Mouse (Mus musculus) erythroblast, adult 5-6 weeks (primary cell): ENCODE data around the gene Arhgef33. TPM values are rescaled to one million over a fixed set of nuclear protein-coding genes. Genes with fewer than 3 reads are reported as not detected.

ENCODE experiments used
- ATAC-seq: replicated peaks from 2 replicates; pipeline ENCODE4 v1.8.0; 2016; ENCODE audit warnings: moderate number of reproducible peaks, mild to moderate bottlenecking, moderate TSS enrichment, inconsistent platforms; ENCODE audit not compliant: poor library complexity, low FRiP score, severe bottlenecking
- total RNA-seq, 2 experiments: library from RNA; stranded (forward) in 1 of 2; stranded (reverse) in 1 of 2; fragments of 150-400 nt in 1 of 2; fragments of 200-764, 138-1000 nt in 1 of 2; gene quantifications; 2 replicates each; pipeline versions ENCODE4 v1.2.3 to v1.2.4; 2015 to 2017; ENCODE audit warnings: low replicate concordance in 2 of 2

Gene Arhgef33
- total RNA-seq, 2 experiments from 2014 or later: not detected

DNA sequence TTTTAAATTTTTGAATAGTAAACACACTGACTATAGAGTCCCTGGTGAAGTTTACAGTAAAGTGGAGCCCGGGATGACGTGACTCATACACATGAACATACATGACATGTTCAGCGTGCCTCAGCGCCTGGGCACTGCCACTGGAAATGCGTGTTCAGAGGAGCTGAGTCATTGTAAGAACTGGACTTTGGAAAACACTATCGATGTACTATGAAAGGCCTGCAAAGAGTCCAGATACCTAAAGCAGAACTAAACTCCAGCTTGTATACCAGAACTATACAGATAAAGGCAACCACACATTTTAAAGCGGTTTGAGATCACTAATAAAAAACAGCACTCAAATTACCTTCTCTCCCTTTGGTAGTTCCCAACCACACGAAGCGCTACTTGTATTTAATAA lies 124.8 kb downstream of the Arhgef33 start:
- ATAC-seq: no peak

DNA sequence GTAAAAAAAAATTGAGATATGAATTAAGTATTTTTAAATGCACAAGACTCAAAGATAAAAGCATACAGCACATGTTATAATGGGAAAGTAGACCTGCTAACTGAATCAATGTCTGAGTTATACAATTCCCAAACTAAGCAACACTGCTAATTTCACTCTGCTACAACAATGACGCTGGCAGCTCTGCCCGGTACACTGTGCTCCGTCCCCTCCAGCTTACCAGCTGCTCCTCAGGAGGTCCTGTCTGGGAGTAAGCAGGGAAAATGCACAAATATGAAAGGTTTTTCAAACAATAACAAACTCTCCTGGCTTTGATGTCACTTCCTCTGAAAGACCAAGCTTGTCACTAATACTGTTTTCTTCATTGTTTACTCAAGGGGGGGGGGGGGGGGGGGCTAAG lies 127.2 kb downstream of the Arhgef33 start:
- no peak for ATAC-seq

DNA sequence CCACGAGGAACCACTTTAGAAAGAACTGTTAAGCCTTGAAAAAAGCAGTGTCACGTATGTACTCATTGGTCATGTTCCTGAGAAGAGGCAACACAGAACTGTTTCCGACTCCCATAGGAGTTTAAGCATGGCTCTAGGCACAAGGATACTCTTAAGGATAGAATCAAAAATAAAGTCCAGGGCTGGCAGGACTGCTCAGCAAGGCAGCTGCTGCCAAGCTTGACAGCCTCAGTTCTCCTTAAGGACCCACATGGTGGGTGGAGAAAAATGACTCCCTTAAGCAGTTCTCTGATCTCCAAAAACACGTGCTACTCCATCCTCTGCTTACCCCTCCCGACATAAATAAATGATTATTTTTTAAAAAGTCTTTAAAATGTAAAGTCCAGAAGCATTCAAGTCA lies 128.5 kb downstream of the Arhgef33 start:
- ATAC-seq: no peak

DNA sequence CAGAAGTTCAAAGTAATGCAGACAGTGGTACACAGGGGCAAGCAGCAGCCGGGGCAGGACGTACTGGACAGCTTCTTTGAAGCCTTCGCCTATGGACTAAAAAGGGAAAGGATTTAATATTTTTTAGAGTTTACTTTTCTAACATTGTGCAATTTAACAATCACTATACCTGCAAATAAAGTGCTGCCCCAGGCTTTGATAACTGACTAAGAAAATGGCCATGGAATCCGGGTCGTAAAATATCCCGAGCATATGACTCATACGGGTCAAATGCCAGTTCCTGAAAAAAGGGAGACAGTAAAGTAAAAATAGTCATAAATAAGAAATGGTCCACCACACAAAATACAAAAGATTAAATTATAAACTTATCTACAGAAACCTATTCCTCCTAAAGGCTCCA lies 138.2 kb downstream of the Arhgef33 start:
- ATAC-seq: no peak

DNA sequence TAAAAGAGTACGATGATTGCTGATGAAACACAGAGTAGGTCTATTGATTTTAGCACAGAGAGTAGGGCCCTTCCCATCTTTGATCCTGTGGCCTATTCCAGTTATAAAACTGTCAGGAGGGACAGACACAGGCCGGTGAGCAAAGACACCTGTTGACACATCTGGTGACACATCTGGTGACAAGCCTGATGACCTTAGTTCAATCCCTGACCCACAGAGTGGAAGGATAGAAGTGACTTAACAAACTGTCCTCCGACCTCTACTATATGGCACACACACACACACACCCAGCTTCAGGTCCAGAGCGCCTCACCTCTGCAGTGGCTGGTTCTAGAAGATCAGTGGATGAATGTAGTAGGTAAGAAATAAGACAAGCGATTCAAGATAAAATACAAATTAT lies 139.3 kb downstream of the Arhgef33 start:
- no peak for ATAC-seq

Other genes with a start within 250 kb of the Arhgef33 start
- gene Hnrnpll, start 245.1 kb upstream of the Arhgef33 start, total RNA-seq (2015; ENCODE audit: low replicate concordance): 32.6 and 37.1 TPM in 2 replicates
- gene Hnrnpll, start 245.1 kb upstream of the Arhgef33 start, total RNA-seq (2017; ENCODE audit: low replicate concordance): 24.6 and 31.1 TPM in 2 replicates
- 2.1 and 7.5 TPM in 2 replicates for gene Galm, start 179.9 kb upstream of the Arhgef33 start, total RNA-seq (2015; ENCODE audit: low replicate concordance)
- 0.84 and 1.7 TPM in 2 replicates for gene Galm, start 179.9 kb upstream of the Arhgef33 start, total RNA-seq (2017; ENCODE audit: low replicate concordance)
- 90.1 and 116 TPM in 2 replicates for gene Srsf7, start 100.1 kb upstream of the Arhgef33 start, total RNA-seq (2015; ENCODE audit: low replicate concordance)
- gene Srsf7, start 100.1 kb upstream of the Arhgef33 start, total RNA-seq (2017; ENCODE audit: low replicate concordance): 89.8 and 90.9 TPM in 2 replicates
- not detected in 2 replicates for gene Ttc39d, start 99.9 kb upstream of the Arhgef33 start, total RNA-seq (2015; ENCODE audit: low replicate concordance)
- not detected in 2 replicates for gene Ttc39d, start 99.9 kb upstream of the Arhgef33 start, total RNA-seq (2017; ENCODE audit: low replicate concordance)
- gene Gemin6, start 83.0 kb upstream of the Arhgef33 start, total RNA-seq (2015; ENCODE audit: low replicate concordance): 2.9 and 5.6 TPM in 2 replicates
- gene Gemin6, start 83.0 kb upstream of the Arhgef33 start, total RNA-seq (2017; ENCODE audit: low replicate concordance): 1.8 and 12.3 TPM in 2 replicates
- gene Morn2, start 17.2 kb upstream of the Arhgef33 start, total RNA-seq (2015; ENCODE audit: low replicate concordance): not detected in 2 replicates
- 3.3 TPM in 1 of 2 replicates, not detected in the other for gene Morn2, start 17.2 kb upstream of the Arhgef33 start, total RNA-seq (2017; ENCODE audit: low replicate concordance)
- gene Dhx57, start 16.9 kb upstream of the Arhgef33 start, total RNA-seq (2015; ENCODE audit: low replicate concordance): 1.3 and 7.7 TPM in 2 replicates
- gene Dhx57, start 16.9 kb upstream of the Arhgef33 start, total RNA-seq (2017; ENCODE audit: low replicate concordance): 2.0 and 2.4 TPM in 2 replicates
- not detected in 2 replicates for gene Gm10190, start 66.1 kb downstream of the Arhgef33 start, total RNA-seq (2015; ENCODE audit: low replicate concordance)
- gene Gm10190, start 66.1 kb downstream of the Arhgef33 start, total RNA-seq (2017; ENCODE audit: low replicate concordance): not detected in 2 replicates
- 6.5 and 10.7 TPM in 2 replicates for gene Sos1, start 173.0 kb downstream of the Arhgef33 start, total RNA-seq (2015; ENCODE audit: low replicate concordance)
- gene Sos1, start 173.0 kb downstream of the Arhgef33 start, total RNA-seq (2017; ENCODE audit: low replicate concordance): 3.9 and 4.1 TPM in 2 replicates